Mouse (Mus musculus): ENCODE results near the gene Tmem91. TPM values are rescaled to one million over a fixed set of nuclear protein-coding genes. Genes with fewer than 3 reads are reported as not detected.

Tmem91 gene
- polyA plus RNA-seq, 1 experiment from 2014 or later = 1.4 TPM

DNA sequence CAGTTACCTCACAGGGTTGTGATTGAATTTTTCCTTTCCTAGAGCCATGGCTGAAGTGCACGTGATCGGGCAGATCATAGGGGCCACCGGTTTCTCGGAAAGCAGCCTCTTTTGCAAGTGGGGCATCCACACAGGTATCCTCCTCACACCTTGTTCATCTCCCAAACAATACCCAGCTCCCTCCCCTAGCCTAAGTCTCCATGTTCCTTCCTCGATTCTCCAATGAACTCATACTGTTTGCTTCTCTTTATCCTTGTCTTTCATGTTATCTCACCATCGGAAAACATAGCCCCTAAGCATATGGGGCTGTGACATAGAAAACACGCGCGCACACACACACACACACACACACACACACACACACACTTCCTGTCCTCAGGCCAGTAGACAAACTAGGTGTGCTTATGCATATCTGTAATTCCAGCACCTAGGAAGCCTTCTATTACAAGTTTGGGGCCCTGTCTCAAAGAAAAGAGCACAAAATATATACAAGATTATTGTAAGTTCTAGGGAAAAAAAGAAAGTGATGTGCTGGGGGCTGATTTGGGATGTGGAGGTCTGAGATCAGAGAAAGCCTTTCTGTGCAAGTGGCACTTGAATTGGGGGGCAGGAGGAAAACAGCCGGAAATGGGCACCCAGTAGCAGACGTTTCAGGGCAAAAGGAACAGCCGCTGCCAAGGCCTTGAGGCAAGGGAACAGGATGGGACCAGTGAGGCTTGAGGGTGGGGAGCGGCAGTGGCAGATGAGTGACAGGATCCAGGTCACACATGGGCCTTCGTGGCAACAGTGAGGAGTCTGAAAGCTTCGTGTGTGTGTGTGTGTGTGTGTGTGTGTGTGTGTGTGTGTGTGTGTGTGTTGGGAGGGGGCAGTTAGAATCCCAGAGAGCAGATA is 6.6 kb upstream of the Tmem91 start:
- peak overlapping the region; percentile 71 for H3K4me3 ChIP-seq
- H3K4me1 ChIP-seq = peaks cover 36% of the 10 kb centered on the region
- H3K4me2 ChIP-seq = peak overlapping the region; percentile 72
- peak overlapping the region; percentile 93 for H3K27ac ChIP-seq (replicated peaks)
- H3K9me3 ChIP-seq = no peaks in the 10 kb centered on the region
- H3K36me3 ChIP-seq = peaks cover 12% of the 10 kb centered on the region; the same call in 1 of the 2 replicates
- WGBS = 54% methylated on average over 15 of the region's 15 CpGs
- no peak for ATAC-seq (ENCODE audit: extremely low read depth, insufficient number of reproducible peaks, low FRiP score, low TSS enrichment)
- peak overlapping the region; percentile 44; the same call in 1 of the 2 replicates for H3K9ac ChIP-seq
- H3K27me3 ChIP-seq (replicated peaks) = peaks cover 28% of the 10 kb centered on the region

DNA sequence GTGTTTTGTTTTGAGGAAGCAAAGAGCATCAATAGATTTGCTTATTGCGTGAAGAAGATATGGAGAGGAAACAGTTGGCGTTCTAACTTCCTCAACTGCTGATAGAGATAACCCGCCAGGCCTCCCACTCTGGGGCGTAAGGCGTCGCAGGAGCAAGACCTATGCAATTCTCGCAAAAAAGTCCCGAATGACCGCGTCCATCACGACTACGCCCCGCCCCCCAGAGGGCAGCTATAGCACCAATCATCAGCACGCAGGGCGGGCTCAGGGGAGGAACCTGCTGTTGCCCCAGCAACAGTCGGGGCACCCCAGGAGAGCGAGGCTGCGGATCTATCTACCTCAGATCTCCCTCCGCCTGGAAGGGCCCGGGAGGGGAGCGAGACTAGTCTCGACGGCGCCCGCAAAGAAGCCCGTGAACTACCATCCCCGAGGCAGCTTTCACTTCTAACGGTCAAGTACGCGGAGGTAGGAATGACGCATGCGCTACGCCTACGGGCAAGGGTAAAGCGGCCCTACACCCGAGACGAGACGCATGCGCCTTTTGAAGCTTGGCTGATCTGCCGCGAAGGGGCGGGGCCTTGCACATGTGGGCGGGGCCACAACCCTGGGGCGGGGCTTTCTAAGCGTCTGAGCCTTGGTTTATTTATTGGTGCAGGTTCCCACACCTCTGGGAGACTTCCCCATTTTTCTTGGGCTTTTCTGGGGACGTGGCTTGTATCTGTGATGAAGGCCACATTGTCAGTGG is 5.7 kb upstream of the Tmem91 start, which contains the start of gene B9d2:
Gene B9d2 (plus strand): TSS at position 267 of the 745 bp plus-strand sequence.
- Histone ChIP-seq H3K9me3 (no peaks in the 10 kb centered on the region), H3K36me3 (peaks cover 12% of the 10 kb centered on the region; the same call in 1 of the 2 replicates), H3K4me2 (peak within 1 kb of the TSS; percentile 72), H3K9ac (peak within 1 kb of the TSS; percentile 84), H3K27ac (replicated peaks) (peak within 1 kb of the TSS; percentile 93), H3K27me3 (replicated peaks) (peaks cover 31% of the 10 kb centered on the region), H3K4me3 (peak within 1 kb of the TSS; percentile 71), H3K4me1 (peaks cover 34% of the 10 kb centered on the region)
- ATAC-seq (ENCODE audit: extremely low read depth, insufficient number of reproducible peaks, low FRiP score, low TSS enrichment) = peak; percentile 89
- under 1% methylated on average over 46 of the region's 46 CpGs for WGBS

DNA sequence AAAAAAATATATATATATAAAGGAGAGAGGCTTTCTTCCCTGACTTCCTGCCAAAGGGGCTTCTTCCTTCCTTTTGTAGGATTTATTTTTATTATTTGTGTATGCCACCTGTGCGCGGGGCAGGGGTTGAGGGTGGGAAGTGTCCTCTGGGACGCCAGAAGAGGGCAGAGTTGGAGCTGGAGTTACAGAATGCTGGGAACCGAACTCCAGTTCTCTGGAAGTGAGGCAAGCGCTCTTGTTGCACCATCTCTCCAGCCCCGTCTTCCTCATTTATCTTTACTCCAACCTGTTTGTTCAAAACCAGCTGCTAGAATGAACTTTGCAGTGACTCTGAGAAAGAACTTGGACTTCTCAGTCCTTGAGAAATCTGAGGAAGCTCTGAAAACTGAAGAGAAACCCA is 5.0 kb upstream of the Tmem91 start:
- Histone ChIP-seq H3K9me3 (no peaks in the 10 kb centered on the region), H3K36me3 (peaks cover 12% of the 10 kb centered on the region; the same call in 1 of the 2 replicates), H3K4me2 (peak overlapping the region; percentile 72), H3K9ac (peak overlapping the region; percentile 84), H3K27me3 (replicated peaks) (peaks cover 37% of the 10 kb centered on the region), H3K27ac (replicated peaks) (peak overlapping the region; percentile 93), H3K4me3 (peak overlapping the region; percentile 71), H3K4me1 (peaks cover 38% of the 10 kb centered on the region)
- ATAC-seq (ENCODE audit: extremely low read depth, insufficient number of reproducible peaks, low FRiP score, low TSS enrichment) = no peak
- WGBS = 11% methylated on average over 6 of the region's 6 CpGs

DNA sequence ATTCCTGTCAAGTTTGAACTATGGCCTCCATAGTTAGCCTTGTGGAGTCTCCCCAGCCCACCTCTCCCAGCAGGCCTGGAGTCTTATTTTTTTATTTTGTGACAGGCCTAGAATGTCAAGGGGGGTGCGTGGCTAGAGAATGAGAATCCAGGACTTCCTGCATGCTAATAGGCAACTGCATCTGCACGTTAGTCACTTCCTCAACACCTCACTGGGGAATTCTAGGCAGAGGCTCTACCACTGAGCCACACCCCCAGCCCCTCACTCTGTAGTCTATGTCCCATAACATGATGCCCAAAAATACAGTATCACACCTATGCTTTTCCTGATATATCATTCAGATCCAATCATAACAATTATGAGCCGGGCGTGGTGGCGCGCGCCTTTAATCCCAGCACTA is 2.0 kb upstream of the Tmem91 start:
- Histone ChIP-seq H3K4me2 (no peak overlapping the region), H3K27ac (replicated peaks) (peak overlapping the region; percentile 50; the same call in 1 of the 2 replicates), H3K4me3 (no peak overlapping the region), H3K9ac (no peak overlapping the region), H3K9me3 (peaks cover 3% of the 10 kb centered on the region; the same call in 1 of the 2 replicates), H3K27me3 (replicated peaks) (peaks cover 58% of the 10 kb centered on the region), H3K36me3 (no peaks in the 10 kb centered on the region), H3K4me1 (peaks cover 31% of the 10 kb centered on the region)
- 90% methylated on average over 7 of the region's 7 CpGs for WGBS
- ATAC-seq (ENCODE audit: extremely low read depth, insufficient number of reproducible peaks, low FRiP score, low TSS enrichment) = no peak

DNA sequence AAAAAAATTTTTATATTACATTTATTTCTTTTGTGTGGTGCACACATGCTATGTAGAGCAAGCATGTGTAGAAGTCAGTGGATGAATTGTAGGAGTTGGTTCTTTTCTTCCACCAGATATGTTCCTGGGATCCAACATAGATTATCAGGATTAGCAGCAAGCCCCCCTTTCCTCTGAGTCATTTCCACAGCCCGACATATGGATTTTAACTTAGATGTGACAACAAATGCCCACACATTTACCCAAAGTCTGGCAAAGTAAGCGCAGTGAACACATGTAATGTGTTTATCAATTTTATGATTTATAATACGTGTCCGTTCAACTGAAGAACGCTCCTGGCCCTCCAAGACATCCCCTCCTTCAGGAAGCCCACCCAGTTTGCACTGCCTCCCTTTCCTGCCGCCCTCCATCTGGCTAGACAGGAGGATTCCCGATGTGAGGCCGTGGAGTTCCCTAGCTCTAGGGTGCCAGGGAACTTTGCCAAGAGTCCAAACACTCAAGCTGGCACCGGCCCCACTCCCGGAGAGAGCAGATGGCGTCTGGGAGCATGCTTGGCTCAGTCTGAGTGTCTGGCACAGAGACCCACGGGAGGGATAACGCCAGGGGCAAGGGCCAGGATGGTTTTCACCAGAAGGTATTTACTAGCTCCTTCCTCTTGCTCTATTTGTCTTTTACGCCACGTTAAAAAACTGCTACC is 1.3 kb upstream of the Tmem91 start:
- peaks cover 58% of the 10 kb centered on the region for H3K27me3 ChIP-seq (replicated peaks)
- H3K4me1 ChIP-seq = peaks cover 25% of the 10 kb centered on the region
- H3K9me3 ChIP-seq = peaks cover 3% of the 10 kb centered on the region; the same call in 1 of the 2 replicates
- no peak overlapping the region for H3K4me2 ChIP-seq
- H3K27ac ChIP-seq (replicated peaks) = peak overlapping the region; percentile 50; the same call in 1 of the 2 replicates
- no peak for ATAC-seq (ENCODE audit: extremely low read depth, insufficient number of reproducible peaks, low FRiP score, low TSS enrichment)
- H3K4me3 ChIP-seq = no peak overlapping the region
- no peaks in the 10 kb centered on the region for H3K36me3 ChIP-seq
- 49% methylated on average over 15 of the region's 15 CpGs for WGBS
- H3K9ac ChIP-seq = no peak overlapping the region

DNA sequence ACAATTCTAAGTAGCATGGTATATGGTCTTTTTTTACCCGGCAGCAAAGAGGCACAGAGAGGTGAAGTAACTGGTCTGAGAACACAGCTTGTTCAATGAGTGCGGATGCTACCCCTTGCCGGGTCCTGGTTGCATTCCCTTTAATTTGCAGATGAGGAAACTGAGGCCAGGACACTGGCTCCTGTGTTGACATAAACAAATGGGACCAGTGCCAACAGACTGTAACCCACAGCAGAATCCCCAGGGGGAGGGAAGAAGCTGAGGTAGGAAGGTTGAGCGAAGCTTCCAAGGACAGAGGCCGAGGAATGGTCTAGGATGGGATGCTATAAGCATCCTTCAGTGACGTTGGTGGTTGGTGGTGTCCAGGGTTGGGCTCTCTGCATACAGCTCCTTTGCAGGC is 439 bp upstream of the Tmem91 start:
- H3K4me2 ChIP-seq = peak overlapping the region; percentile 66
- H3K9ac ChIP-seq = no peak overlapping the region
- 42% methylated on average over 6 of the region's 6 CpGs for WGBS
- H3K4me3 ChIP-seq = no peak overlapping the region
- H3K36me3 ChIP-seq = no peaks in the 10 kb centered on the region
- no peak for ATAC-seq (ENCODE audit: extremely low read depth, insufficient number of reproducible peaks, low FRiP score, low TSS enrichment)
- H3K4me1 ChIP-seq = peaks cover 26% of the 10 kb centered on the region
- H3K27ac ChIP-seq (replicated peaks) = no peak overlapping the region
- H3K9me3 ChIP-seq = peaks cover 3% of the 10 kb centered on the region; the same call in 1 of the 2 replicates
- H3K27me3 ChIP-seq (replicated peaks) = peaks cover 58% of the 10 kb centered on the region

DNA sequence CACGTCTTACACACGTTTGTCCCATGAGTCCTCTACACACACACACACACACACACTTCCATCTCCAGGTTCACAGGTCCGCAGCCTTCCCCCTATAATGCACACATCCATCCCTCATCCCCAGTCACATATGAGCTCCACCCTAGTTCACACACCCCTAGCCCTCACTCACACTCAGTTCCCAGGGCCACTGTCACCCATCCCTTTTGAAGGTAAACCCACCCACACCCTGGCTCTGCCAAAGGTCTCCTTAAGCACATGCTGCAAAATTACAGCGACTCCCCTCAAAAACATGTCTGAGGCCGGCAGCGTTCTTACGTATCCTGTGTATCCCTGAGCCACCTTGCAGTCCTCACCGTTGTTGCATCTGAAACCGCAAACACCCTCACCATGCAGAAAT is 669 bp downstream of the Tmem91 start:
- H3K9me3 ChIP-seq = peaks cover 3% of the 10 kb centered on the region; the same call in 1 of the 2 replicates
- H3K4me3 ChIP-seq = peak overlapping the region; percentile 43
- ATAC-seq (ENCODE audit: extremely low read depth, insufficient number of reproducible peaks, low FRiP score, low TSS enrichment) = no peak
- no peak overlapping the region for H3K27ac ChIP-seq (replicated peaks)
- H3K4me2 ChIP-seq = peak overlapping the region; percentile 66
- WGBS = 30% methylated on average over 9 of the region's 9 CpGs
- peaks cover 19% of the 10 kb centered on the region for H3K4me1 ChIP-seq
- no peak overlapping the region for H3K9ac ChIP-seq
- H3K36me3 ChIP-seq = no peaks in the 10 kb centered on the region
- peaks cover 57% of the 10 kb centered on the region for H3K27me3 ChIP-seq (replicated peaks)

DNA sequence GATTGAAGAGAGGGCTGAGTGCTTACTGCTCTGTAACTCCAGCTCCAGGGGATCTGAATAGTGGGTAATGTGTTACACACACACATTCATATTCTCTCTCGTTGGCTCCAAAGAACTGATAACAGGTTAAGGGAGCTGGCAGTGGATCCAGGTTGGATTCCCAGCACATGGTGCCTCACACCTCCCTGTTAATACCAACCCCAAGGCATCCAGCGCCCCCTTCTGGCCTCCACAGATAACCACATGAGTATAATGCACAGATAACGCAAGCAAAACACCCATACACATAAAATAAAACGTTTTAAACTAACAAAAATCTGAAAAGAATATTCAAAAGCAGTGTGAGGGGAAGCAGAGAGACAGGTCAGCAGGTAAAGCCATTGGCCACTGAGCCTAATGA is 2.5 kb downstream of the Tmem91 start:
- peaks cover 3% of the 10 kb centered on the region; the same call in 1 of the 2 replicates for H3K9me3 ChIP-seq
- H3K4me1 ChIP-seq = peaks cover 19% of the 10 kb centered on the region
- no peak overlapping the region for H3K27ac ChIP-seq (replicated peaks)
- no peak overlapping the region for H3K4me3 ChIP-seq
- peaks cover 12% of the 10 kb centered on the region for H3K36me3 ChIP-seq
- H3K9ac ChIP-seq = no peak overlapping the region
- H3K27me3 ChIP-seq (replicated peaks) = peaks cover 43% of the 10 kb centered on the region
- H3K4me2 ChIP-seq = no peak overlapping the region
- WGBS = 45% methylated on average over 4 of the region's 4 CpGs
- ATAC-seq (ENCODE audit: extremely low read depth, insufficient number of reproducible peaks, low FRiP score, low TSS enrichment) = no peak

DNA sequence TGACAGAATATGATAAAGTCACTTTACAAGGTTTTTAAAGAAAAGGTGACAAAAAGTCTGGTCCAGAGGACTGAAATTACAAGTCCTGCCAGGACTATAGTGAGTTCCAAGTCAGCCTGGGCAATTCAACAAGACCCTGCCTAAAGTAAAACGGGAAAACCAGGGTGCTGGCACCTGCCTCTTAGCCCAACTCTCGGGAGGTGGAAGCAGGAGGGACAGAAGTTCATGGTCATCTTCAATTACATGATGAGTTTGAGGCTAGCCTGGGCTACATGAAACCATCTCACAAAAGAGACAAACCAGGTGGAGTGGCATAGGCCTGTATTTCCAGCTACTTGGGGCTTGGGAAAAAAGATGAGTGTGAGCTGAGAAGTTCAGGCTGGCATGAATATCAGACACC is 3.3 kb downstream of the Tmem91 start:
- Histone ChIP-seq H3K4me2 (no peak overlapping the region), H3K27me3 (replicated peaks) (peaks cover 38% of the 10 kb centered on the region), H3K36me3 (peaks cover 20% of the 10 kb centered on the region), H3K27ac (replicated peaks) (no peak overlapping the region), H3K9ac (no peak overlapping the region), H3K4me1 (peaks cover 18% of the 10 kb centered on the region), H3K4me3 (no peak overlapping the region), H3K9me3 (peaks cover 3% of the 10 kb centered on the region; the same call in 1 of the 2 replicates)
- 61% methylated on average over 2 of the region's 2 CpGs for WGBS
- no peak for ATAC-seq (ENCODE audit: extremely low read depth, insufficient number of reproducible peaks, low FRiP score, low TSS enrichment)

DNA sequence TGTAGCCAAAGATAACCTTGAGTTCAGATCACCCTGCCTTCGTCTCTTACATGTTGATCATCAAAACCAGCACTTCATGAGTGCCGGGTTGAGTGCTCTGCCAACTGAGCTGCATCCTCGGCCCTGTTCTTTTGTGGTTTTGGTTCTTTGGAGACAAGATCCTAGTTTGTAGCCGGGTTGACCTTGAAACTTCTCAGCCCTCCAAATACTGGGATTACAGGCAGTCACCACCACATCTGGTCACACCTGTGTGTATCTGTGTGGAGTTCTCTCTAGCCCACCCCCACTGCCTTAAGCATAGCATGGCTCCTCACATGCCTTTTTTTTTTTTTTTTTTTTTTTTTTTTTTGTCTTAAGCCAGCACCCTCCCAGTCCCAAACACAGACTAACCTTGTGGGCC is 4.9 kb downstream of the Tmem91 start:
- Histone ChIP-seq H3K9me3 (peaks cover 3% of the 10 kb centered on the region; the same call in 1 of the 2 replicates), H3K36me3 (peaks cover 35% of the 10 kb centered on the region), H3K9ac (no peak overlapping the region), H3K4me1 (peaks cover 9% of the 10 kb centered on the region), H3K4me3 (no peak overlapping the region), H3K4me2 (no peak overlapping the region), H3K27ac (replicated peaks) (no peak overlapping the region), H3K27me3 (replicated peaks) (peaks cover 22% of the 10 kb centered on the region)
- no peak for ATAC-seq (ENCODE audit: extremely low read depth, insufficient number of reproducible peaks, low FRiP score, low TSS enrichment)
- WGBS = 83% methylated on average over 4 of the region's 4 CpGs

All from heart, embryonic 13.5 days (tissue).